Comparison of ENCODE assay signal across 29 mouse cellular contexts in the genomic region with DNA sequence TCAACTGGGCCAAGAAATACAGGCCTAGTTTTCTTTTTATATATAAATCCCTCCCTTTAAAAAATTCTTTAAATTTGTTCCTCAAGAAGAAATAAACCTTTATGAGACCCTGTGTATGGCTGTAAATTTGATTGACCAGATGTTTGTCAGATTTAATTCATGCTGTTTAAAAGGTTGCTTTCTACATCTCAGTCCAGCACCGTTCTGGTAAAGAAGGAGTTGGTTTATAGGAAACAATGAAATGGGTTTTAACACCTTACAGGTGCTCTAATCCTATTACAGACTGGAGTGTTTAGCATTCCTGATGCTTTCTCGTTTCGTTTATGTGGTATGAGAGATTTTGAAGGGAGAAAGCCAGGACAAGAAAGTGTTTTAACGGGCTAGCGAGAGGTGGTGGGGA.
"Had no signal": no experiment of that assay in that cellular context is flagged by ENCODE, and none has a peak within 500 bp of the region (broad histone marks: within the 10 kb centered on the region; RNA-seq: fewer than 3 reads in every experiment).

No protein-coding gene starts in this region.

- H3K4me2 ChIP-seq: limb, embryonic 15.5 days; liver, embryonic 11.5 days; liver, embryonic 12.5 days; liver, embryonic 13.5 days; liver, embryonic 15.5 days; lung, embryonic 14.5 days; lung, embryonic 15.5 days; midbrain, embryonic 11.5 days; midbrain, embryonic 12.5 days; midbrain, embryonic 13.5 days; midbrain, embryonic 15.5 days had no signal

- H3K9me3 ChIP-seq: limb, embryonic 15.5 days; liver, embryonic 12.5 days; liver, embryonic 13.5 days; liver, embryonic 15.5 days; lung, embryonic 15.5 days; midbrain, embryonic 10.5 days; midbrain, embryonic 12.5 days; midbrain, embryonic 13.5 days; midbrain, embryonic 15.5 days had no signal

- H3K4me3 ChIP-seq: left cerebral cortex, adult 2 months; limb, embryonic 15.5 days; liver, embryonic 12.5 days; liver, embryonic 13.5 days; liver, embryonic 15.5 days; lung, embryonic 15.5 days; megakaryocyte, embryonic 14.5 days; midbrain, embryonic 10.5 days; midbrain, embryonic 12.5 days; midbrain, embryonic 13.5 days; midbrain, embryonic 15.5 days; myocyte had no signal

- DNase-seq: layer of hippocampus, postnatal 36 days; left cerebral cortex, postnatal 4 days; liver; liver, embryonic 13.5 days; liver, postnatal 0 days; lung, adult 18-20 months; lung, adult 2 months; lung, embryonic 14.5 days; lung, postnatal 14 days; lung, postnatal 36 days; lung, postnatal 4 days; midbrain, embryonic 14.5 days had no signal

- H3K27ac ChIP-seq: left cerebral cortex, adult 2 months; limb, embryonic 15.5 days; liver, embryonic 12.5 days; liver, embryonic 13.5 days; liver, embryonic 14.5 days; liver, embryonic 15.5 days; lung, embryonic 15.5 days; macrophage; midbrain, embryonic 10.5 days; midbrain, embryonic 12.5 days; midbrain, embryonic 13.5 days; midbrain, embryonic 15.5 days had no signal

- H3K36me3 ChIP-seq: limb, embryonic 15.5 days; liver, embryonic 12.5 days; liver, embryonic 13.5 days; liver, embryonic 15.5 days; lung, embryonic 15.5 days; midbrain, embryonic 10.5 days; midbrain, embryonic 12.5 days; midbrain, embryonic 13.5 days; midbrain, embryonic 15.5 days had no signal

- H3K4me1 ChIP-seq: liver, embryonic 12.5 days; liver, embryonic 13.5 days; liver, embryonic 15.5 days; lung, embryonic 15.5 days; megakaryocyte, embryonic 14.5 days; midbrain, embryonic 12.5 days; midbrain, embryonic 13.5 days; midbrain, embryonic 15.5 days had no signal

- H3K27me3 ChIP-seq: limb, embryonic 15.5 days; liver, embryonic 12.5 days; liver, embryonic 13.5 days; liver, embryonic 15.5 days; lung, embryonic 15.5 days; megakaryocyte, embryonic 14.5 days; midbrain, embryonic 12.5 days; midbrain, embryonic 13.5 days; midbrain, embryonic 15.5 days had no signal

- H3K9ac ChIP-seq: limb, embryonic 15.5 days; liver, embryonic 12.5 days; liver, embryonic 13.5 days; liver, embryonic 14.5 days; liver, embryonic 15.5 days; liver, postnatal 0 days; lung, embryonic 14.5 days; lung, embryonic 15.5 days; midbrain, embryonic 12.5 days; midbrain, embryonic 13.5 days; midbrain, embryonic 15.5 days had no signal

- ATAC-seq: liver, embryonic 12.5 days; liver, postnatal 0 days; lung, postnatal 0 days; midbrain, embryonic 13.5 days; midbrain, embryonic 15.5 days; midbrain, embryonic 16.5 days had no signal
